Mouse (Mus musculus) hindbrain, postnatal 0 days (tissue): ENCODE data around the gene Olfr67. TPM values are rescaled to one million over a fixed set of nuclear protein-coding genes. Genes with fewer than 3 reads are reported as not detected.
"Not testable (repeated sequence)": the region's sequence is repeated elsewhere in the genome, so short reads cannot be mapped to it uniquely, and the experiment has no call there.

ENCODE experiments used
- ATAC-seq: fragments of 200-750 bp; cut with Nextera tagmentation; 2 replicates; pipeline ENCODE4 v1.8.0; 2017; ENCODE audit warnings: mild to moderate bottlenecking, moderate TSS enrichment, moderate library complexity
- DNase-seq: peaks from one replicate; pipeline ENCODE4 v3.0.0-alpha.2; 2015; ENCODE audit warnings: low spot score
- H3K27ac ChIP-seq: fragments of 300-500 bp; sonication (generic); 2 replicates; pipeline ENCODE4 v1.5.1; 2014; ENCODE audit warnings: mild to moderate bottlenecking
- H3K27me3 ChIP-seq: fragments of 300-500 bp; sonication (generic); 2 replicates; pipeline ENCODE4 v1.6.1; 2014; ENCODE audit warnings: low read length, mixed read lengths; ENCODE audit not compliant: insufficient read depth
- H3K36me3 ChIP-seq: fragments of 300-500 bp; sonication (generic); 2 replicates; pipeline ENCODE4 v1.6.1; 2014; ENCODE audit warnings: low read length, mixed read lengths; ENCODE audit not compliant: insufficient read depth
- H3K4me1 ChIP-seq: fragments of 300-500 bp; sonication (generic); 2 replicates; pipeline ENCODE4 v1.6.1; 2014; ENCODE audit warnings: antibody characterized with exemption, low read length, mixed read lengths; ENCODE audit not compliant: insufficient read depth
- H3K4me2 ChIP-seq: fragments of 300-500 bp; sonication (generic); 2 replicates; pipeline ENCODE4 v1.6.1; 2014; ENCODE audit warnings: low read depth, mild to moderate bottlenecking, low read length, moderate library complexity, mixed read lengths
- H3K4me3 ChIP-seq: fragments of 300-500 bp; sonication (generic); 2 replicates; pipeline ENCODE4 v1.5.1; 2014; ENCODE audit warnings: low read length
- H3K9ac ChIP-seq: fragments of 300-500 bp; sonication (generic); replicated peaks from 2 replicates; pipeline ENCODE4 v1.6.1; 2014; ENCODE audit warnings: mild to moderate bottlenecking, low read length, moderate library complexity, mixed read lengths
- H3K9me3 ChIP-seq: fragments of 300-500 bp; sonication (generic); 2 replicates; pipeline ENCODE4 v1.6.1; 2016; ENCODE audit warnings: low read length, mixed read lengths
- CTCF ChIP-seq: IDR thresholded peaks from 2 replicates; pipeline ENCODE4 v1.5.1; 2016; ENCODE audit warnings: antibody characterized with exemption, control low read depth, low read depth
- WGBS: fragments of 180-500 bp; shearing (Covaris S2); extraction: QIAGEN DNeasy Blood & Tissue Kit; methylation state at CpG from one replicate; pipeline ENCODE4 v1.1.7; 2014; 5-methylcytosine and 5-hydroxymethylcytosine counted together
- polyA plus RNA-seq: library from polyadenylated mRNA; unstranded; fragments of >200 nt; fragmentation: Nextera tagmentation; extraction: Ambion mirVana; gene quantifications from 2 replicates; pipeline ENCODE4 v1.2.1, GENCODE M21; 2015
- total RNA-seq: library from RNA; depleted of rRNA; stranded (reverse); fragments of >200 nt; gene quantifications from 2 replicates; pipeline ENCODE4 v1.2.3, GENCODE M21; 2014; rRNA removed

Olfr67 gene
- not detected in 2 replicates for total RNA-seq
- not detected in 2 replicates for polyA plus RNA-seq

DNA sequence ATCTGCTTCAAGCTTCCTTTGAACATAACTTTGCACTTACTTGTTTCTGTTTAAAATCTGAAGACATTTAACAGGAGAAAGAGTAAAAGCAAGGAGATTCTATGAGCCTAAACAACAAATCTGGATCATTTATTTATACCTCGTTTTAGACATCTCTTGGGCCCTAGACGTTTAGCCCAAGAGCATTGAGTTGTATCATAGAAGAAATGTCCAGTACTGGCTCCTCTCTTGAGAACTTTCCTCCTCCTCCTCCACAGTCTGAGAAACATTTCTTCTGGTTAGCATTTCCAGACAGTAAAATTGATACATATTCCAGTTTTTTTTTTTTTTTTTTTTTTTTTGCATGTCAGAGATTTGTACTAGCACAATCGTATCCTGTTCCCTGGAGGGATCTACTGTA lies at the start of gene Olfr67:
TSS of gene Olfr67 (minus strand) at position 101 of the 400 bp plus-strand sequence.
- H3K4me1 ChIP-seq: no peaks in the 10 kb centered on the region
- DNase-seq (no peak), ATAC-seq (no peak)
- no peak for TF ChIP-seq CTCF
- no peaks in the 10 kb centered on the region for H3K9me3 ChIP-seq
- H3K36me3 ChIP-seq: no peaks in the 10 kb centered on the region
- no peak within 1 kb of the TSS for H3K9ac ChIP-seq
- no peak within 1 kb of the TSS for H3K27ac ChIP-seq
- 72% methylated on average over 3 of the region's 3 CpGs for WGBS
- H3K4me2 ChIP-seq: no peak within 1 kb of the TSS
- no peak within 1 kb of the TSS for H3K4me3 ChIP-seq
- H3K27me3 ChIP-seq: no peaks in the 10 kb centered on the region

DNA sequence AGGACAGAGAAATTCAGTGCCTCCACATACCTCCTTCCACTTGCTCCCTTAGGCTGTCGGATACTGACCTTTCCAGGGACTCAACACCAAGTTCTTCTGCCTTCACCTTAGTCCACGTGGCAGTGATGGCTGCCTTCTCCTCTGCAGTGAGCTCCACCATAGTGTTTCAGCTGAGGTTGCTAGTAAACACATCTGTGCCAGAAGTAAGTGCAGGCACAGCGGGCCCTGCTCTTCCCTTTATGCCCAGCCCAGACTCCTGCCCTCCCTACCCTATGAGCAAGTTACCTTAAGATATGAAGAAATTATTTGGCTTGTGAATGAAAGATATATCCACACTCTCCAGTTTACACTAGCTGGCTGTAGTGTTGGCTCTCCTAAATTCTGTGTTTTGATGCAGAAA lies 48.6 kb upstream of the Olfr67 start, which contains the start of gene Hbb-bh2:
TSS of gene Hbb-bh2 (minus strand) at position 253 of the 400 bp plus-strand sequence.
- no peaks in the 10 kb centered on the region for H3K27me3 ChIP-seq
- no peak within 1 kb of the TSS for H3K9ac ChIP-seq
- H3K4me3 ChIP-seq: no peak within 1 kb of the TSS
- DNase-seq (no peak), ATAC-seq (no peak)
- no peak within 1 kb of the TSS for H3K4me2 ChIP-seq
- no peaks in the 10 kb centered on the region for H3K36me3 ChIP-seq
- no peak for TF ChIP-seq CTCF
- 70% methylated on average over 3 of the region's 3 CpGs for WGBS
- H3K9me3 ChIP-seq: no peaks in the 10 kb centered on the region
- no peaks in the 10 kb centered on the region for H3K4me1 ChIP-seq
- no peak within 1 kb of the TSS for H3K27ac ChIP-seq

DNA sequence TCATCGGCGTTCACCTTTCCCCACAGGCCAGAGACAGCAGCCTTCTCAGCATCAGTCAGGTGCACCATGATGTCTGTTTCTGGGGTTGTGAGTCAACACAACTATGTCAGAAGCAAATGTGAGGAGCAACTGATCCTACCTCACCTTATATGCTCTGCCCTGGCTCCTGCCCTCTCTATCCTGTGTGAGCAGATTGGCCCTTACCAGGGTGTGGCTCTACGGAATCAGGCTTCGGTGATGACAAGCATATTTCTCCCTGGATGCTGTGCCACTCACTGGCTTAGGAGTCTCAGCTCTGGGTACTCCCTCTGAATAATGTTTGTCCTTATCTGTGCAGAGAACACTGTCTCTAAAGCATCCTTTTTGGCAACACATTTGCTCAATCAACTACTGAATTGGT lies 36.2 kb upstream of the Olfr67 start, which contains the start of gene Hbb-bs:
TSS of gene Hbb-bs (minus strand) at position 289 of the 400 bp plus-strand sequence.
- Histone ChIP-seq H3K4me3 (no peak within 1 kb of the TSS), H3K27ac (no peak within 1 kb of the TSS), H3K36me3 (no peaks in the 10 kb centered on the region), H3K4me2 (no peak within 1 kb of the TSS), H3K9me3 (no peaks in the 10 kb centered on the region), H3K27me3 (no peaks in the 10 kb centered on the region), H3K4me1 (no peaks in the 10 kb centered on the region), H3K9ac (no peak within 1 kb of the TSS)
- TF ChIP-seq CTCF: no peak
- DNase-seq (no peak), ATAC-seq (no peak)
- 82% methylated on average over 4 of the region's 4 CpGs for whole genome bisulfite sequencing

GRCm38 (mm10) chr7:103827139-103827538 lies 35.5 kb upstream of the Olfr67 start:
- not testable (repeated sequence) for H3K4me3 ChIP-seq, ATAC-seq, H3K36me3 ChIP-seq, H3K9me3 ChIP-seq, H3K4me1 ChIP-seq, H3K9ac ChIP-seq, H3K4me2 ChIP-seq, DNase-seq, H3K27ac ChIP-seq, H3K27me3 ChIP-seq
- WGBS: no CpG with 5 or more reads among the region's 2 CpGs

- ATAC-seq: no peak
- no peak for DNase-seq
- no peak overlapping the region for H3K4me3 ChIP-seq
- no peak overlapping the region for H3K4me2 ChIP-seq
- no peak for TF ChIP-seq CTCF
- H3K9me3 ChIP-seq: no peaks in the 10 kb centered on the region
- no peaks in the 10 kb centered on the region for H3K36me3 ChIP-seq
- no peak overlapping the region for H3K27ac ChIP-seq
- no peaks in the 10 kb centered on the region for H3K4me1 ChIP-seq
- H3K9ac ChIP-seq: no peak overlapping the region
- WGBS: 41% methylated on average over 3 of the region's 3 CpGs
- H3K27me3 ChIP-seq: no peaks in the 10 kb centered on the region
These were observed 34.8 kb upstream of the Olfr67 start for GRCm38 (mm10) chr7:103826255-103826887.

GRCm38 (mm10) chr7:103825536-103826254 lies 34.1 kb upstream of the Olfr67 start:
- Histone ChIP-seq H3K27ac (no peak overlapping the region), H3K9ac (no peak overlapping the region), H3K4me3 (no peak overlapping the region), H3K4me1 (no peaks in the 10 kb centered on the region), H3K27me3 (no peaks in the 10 kb centered on the region), H3K36me3 (no peaks in the 10 kb centered on the region), H3K4me2 (no peak overlapping the region), H3K9me3 (no peaks in the 10 kb centered on the region)
- TF ChIP-seq CTCF: no peak
- WGBS: 91% methylated on average over 3 of the region's 3 CpGs
- no peak for DNase-seq
- no peak for ATAC-seq

DNA sequence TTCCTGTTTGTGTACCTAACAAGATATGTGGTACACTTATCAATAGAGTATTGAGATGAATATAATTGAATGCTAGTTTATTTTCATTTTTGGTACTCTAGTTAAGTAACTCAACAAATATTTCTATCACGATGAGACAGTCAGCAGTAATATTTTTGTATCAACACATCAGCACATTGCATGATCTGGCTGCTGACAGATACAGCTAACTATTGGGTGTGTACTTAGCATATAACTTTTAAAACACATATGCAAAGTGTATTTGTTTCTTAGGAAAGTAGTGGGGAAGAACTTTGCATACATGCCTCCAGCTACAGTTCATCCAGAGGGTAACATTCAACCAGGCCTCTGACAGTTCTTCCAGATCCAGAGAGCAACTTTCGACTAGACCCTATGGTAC lies 33.0 kb upstream of the Olfr67 start:
- no peak for ATAC-seq

GRCm38 (mm10) chr7:103815085-103815484 lies 23.5 kb upstream of the Olfr67 start:
- H3K4me2 ChIP-seq, H3K4me1 ChIP-seq, H3K9ac ChIP-seq, DNase-seq, H3K36me3 ChIP-seq, H3K9me3 ChIP-seq, H3K27ac ChIP-seq, H3K4me3 ChIP-seq, H3K27me3 ChIP-seq, ATAC-seq: not testable (repeated sequence)
- no CpG with 5 or more reads among the region's 2 CpGs for WGBS

More for the DNA sequence above, 33.0 kb upstream of the Olfr67 start:
- H3K27me3 ChIP-seq: no peaks in the 10 kb centered on the region
- H3K4me3 ChIP-seq: no peak overlapping the region
- H3K4me1 ChIP-seq: no peaks in the 10 kb centered on the region
- H3K27ac ChIP-seq: no peak overlapping the region
- TF ChIP-seq CTCF: no peak
- DNase-seq: no peak
- WGBS: 82% methylated on average over 2 of the region's 2 CpGs
- no peaks in the 10 kb centered on the region for H3K36me3 ChIP-seq
- H3K4me2 ChIP-seq: no peak overlapping the region
- no peaks in the 10 kb centered on the region for H3K9me3 ChIP-seq
- H3K9ac ChIP-seq: no peak overlapping the region
